ENCODE assay signal across 28 mouse cellular contexts in the genomic region with DNA sequence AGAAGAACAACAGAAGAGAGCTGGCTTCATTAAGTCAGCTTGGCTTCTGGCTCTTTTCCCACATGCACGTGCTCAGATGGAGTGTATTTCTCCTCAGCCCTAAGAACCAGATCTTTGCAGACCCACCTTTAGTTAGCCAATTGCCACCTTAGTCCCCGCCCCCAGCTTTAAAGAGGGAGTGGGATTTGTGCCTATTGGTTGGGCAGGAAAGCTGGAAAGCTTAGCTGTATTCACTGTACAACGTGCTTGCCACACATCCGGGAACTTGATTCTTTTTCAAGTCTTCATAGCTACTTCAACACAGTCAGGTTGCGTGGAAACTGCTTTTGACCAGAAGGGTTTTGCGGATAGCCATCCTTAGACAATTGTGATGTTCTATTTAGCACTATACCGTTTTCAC. TPM values are rescaled to one million over a fixed set of nuclear protein-coding genes. Genes with fewer than 3 reads are reported as not detected.
A peak's percentile ranks its signal among the peaks of the same experiment; 100 is the strongest.
DNase-seq lines count a peak whose midpoint lies in the region; ATAC-seq and TF ChIP-seq lines count a peak whose summit lies in the region.
"Had no signal": no experiment of that assay in that cellular context is flagged by ENCODE, and none has a peak within 500 bp of the region (broad histone marks: within the 10 kb centered on the region; RNA-seq: fewer than 3 reads in every experiment).

No protein-coding gene starts in this region.

- no peak for TF ChIP-seq EP300 in lung, postnatal 0 days (IDR thresholded peaks at IDR 0.05)

- no peaks in the 10 kb centered on the region for H3K27me3 ChIP-seq in lung, postnatal 0 days (replicated peaks; ENCODE audit: insufficient read depth, low read length)
- no peaks in the 10 kb centered on the region for H3K27me3 ChIP-seq in midbrain, embryonic 11.5 days (ENCODE audit: control insufficient read depth, insufficient read depth, low read length)
- 0 out of 2 replicates have a peak, but pooled peaks cover 4% of the 10 kb centered on the region for H3K27me3 ChIP-seq in midbrain, embryonic 14.5 days (ENCODE audit: control insufficient read depth, insufficient read depth, low read length)
- H3K27me3 ChIP-seq: embryonic facial prominence, embryonic 13.5 days; forebrain, embryonic 15.5 days; heart, embryonic 12.5 days; heart, embryonic 15.5 days; hindbrain, embryonic 13.5 days had no signal

- no peak for TF ChIP-seq CTCF in lung, postnatal 0 days (IDR thresholded peaks at IDR 0.05)

- H3K4me1 ChIP-seq in lung, postnatal 0 days (ENCODE audit: insufficient read depth, low read depth, low read length), result no peaks in the 10 kb centered on the region; the same call in 1 of the 2 replicates
- H3K4me1 ChIP-seq in midbrain, embryonic 11.5 days (ENCODE audit: control insufficient read depth, insufficient read depth, low read length), result peaks cover 10% of the 10 kb centered on the region
- H3K4me1 ChIP-seq in midbrain, embryonic 14.5 days (ENCODE audit: control insufficient read depth, insufficient read depth, low read length), result peaks cover 7% of the 10 kb centered on the region
- H3K4me1 ChIP-seq: forebrain, embryonic 15.5 days had no signal

- no peak overlapping the region for H3K9ac ChIP-seq in lung, postnatal 0 days (replicated peaks; ENCODE audit: low read depth)
- H3K9ac ChIP-seq in midbrain, embryonic 11.5 days (ENCODE audit: low read length), result no peak overlapping the region
- H3K9ac ChIP-seq in midbrain, embryonic 14.5 days (replicated peaks; ENCODE audit: low read length), result no peak overlapping the region
- H3K9ac ChIP-seq: embryonic facial prominence, embryonic 13.5 days; forebrain, embryonic 12.5 days; forebrain, embryonic 15.5 days; heart, embryonic 12.5 days; heart, embryonic 15.5 days; hindbrain, embryonic 13.5 days had no signal

- H3K9me3 ChIP-seq in lung, postnatal 0 days (ENCODE audit: low read length), result no peaks in the 10 kb centered on the region
- H3K9me3 ChIP-seq in midbrain, embryonic 11.5 days (ENCODE audit: control insufficient read depth, low read length), result no peaks in the 10 kb centered on the region
- no peaks in the 10 kb centered on the region for H3K9me3 ChIP-seq in midbrain, embryonic 14.5 days (ENCODE audit: control insufficient read depth, low read length)
- H3K9me3 ChIP-seq: embryonic facial prominence, embryonic 10.5 days; embryonic facial prominence, embryonic 13.5 days; forebrain, embryonic 12.5 days; forebrain, embryonic 15.5 days; heart, embryonic 12.5 days; heart, embryonic 15.5 days; hindbrain, embryonic 10.5 days; hindbrain, embryonic 13.5 days had no signal

- no peak overlapping the region for H3K4me3 ChIP-seq in lung, postnatal 0 days (ENCODE audit: low read depth, low read length)
- no peak overlapping the region for H3K4me3 ChIP-seq in midbrain, embryonic 11.5 days (ENCODE audit: low read depth, low read length)
- no peak overlapping the region for H3K4me3 ChIP-seq in midbrain, embryonic 14.5 days (replicated peaks; ENCODE audit: low read depth, low read length)
- H3K4me3 ChIP-seq: embryonic facial prominence, embryonic 10.5 days; embryonic facial prominence, embryonic 13.5 days; erythroblast, embryonic 14.5 days; forebrain, embryonic 12.5 days; forebrain, embryonic 15.5 days; heart, embryonic 12.5 days; heart, embryonic 15.5 days; hindbrain, embryonic 10.5 days; hindbrain, embryonic 13.5 days had no signal

- peak; percentile 9 for DNase-seq in lung, postnatal 0 days (ENCODE audit: low spot score)
- DNase-seq in lung, postnatal 25 days (ENCODE audit: low spot score), result no peak
- peak; percentile 33 for DNase-seq in midbrain, embryonic 11.5 days (ENCODE audit: low spot score, missing footprints)
- DNase-seq in midbrain, embryonic 14.5 days, result no peak
- DNase-seq in ZHBTc4 (ENCODE audit: low read depth, low spot score), result peak; percentile 54
- DNase-seq in thymus, postnatal 36 days, result no peak
- DNase-seq: adrenal gland, adult 2 months; adrenal gland, postnatal 14 days; cerebellum, adult 11 months; cerebellum, adult 2 months; cerebellum, adult 9-11 months; cerebellum, postnatal 25 days; embryo, embryonic 11 days; gastrocnemius, postnatal 25 days; heart, adult 18-20 months; heart, postnatal 10 days; heart, postnatal 36 days had no signal

- H3K4me2 ChIP-seq in lung, postnatal 0 days (replicated peaks; ENCODE audit: low read depth, low read length), result no peak overlapping the region
- H3K4me2 ChIP-seq in midbrain, embryonic 11.5 days, result no peak overlapping the region
- H3K4me2 ChIP-seq in midbrain, embryonic 14.5 days (ENCODE audit: low read length), result no peak overlapping the region
- H3K4me2 ChIP-seq: embryonic facial prominence, embryonic 13.5 days; forebrain, embryonic 12.5 days; forebrain, embryonic 15.5 days; heart, embryonic 12.5 days; heart, embryonic 15.5 days; hindbrain, embryonic 13.5 days had no signal

- ATAC-seq in lung, postnatal 0 days, result peak; percentile 11; the same call in 1 of the 2 replicates
- no peak for ATAC-seq in midbrain, embryonic 11.5 days (ENCODE audit: low FRiP score)
- ATAC-seq in midbrain, embryonic 14.5 days (ENCODE audit: low FRiP score, low TSS enrichment), result no peak
- ATAC-seq: CD4-positive, CD25-positive, alpha-beta regulatory T cell, adult 4 months; forebrain, embryonic 15.5 days; hindbrain, embryonic 16.5 days had no signal

- WGBS in lung, postnatal 0 days, result 56% methylated on average over 7 of the region's 7 CpGs
- 80% methylated on average over 7 of the region's 7 CpGs for WGBS in midbrain, embryonic 11.5 days
- 70% methylated on average over 7 of the region's 7 CpGs for WGBS in midbrain, embryonic 14.5 days

- no peak overlapping the region for H3K27ac ChIP-seq in lung, postnatal 0 days (ENCODE audit: low read length)
- H3K27ac ChIP-seq in midbrain, embryonic 11.5 days (ENCODE audit: low read depth, low read length), result no peak overlapping the region
- no peak overlapping the region for H3K27ac ChIP-seq in midbrain, embryonic 14.5 days (replicated peaks; ENCODE audit: low read depth, low read length)
- H3K27ac ChIP-seq: embryonic facial prominence, embryonic 10.5 days; embryonic facial prominence, embryonic 13.5 days; forebrain, embryonic 12.5 days; forebrain, embryonic 15.5 days; heart, embryonic 15.5 days; hindbrain, embryonic 10.5 days; hindbrain, embryonic 13.5 days had no signal

- H3K36me3 ChIP-seq in lung, postnatal 0 days (ENCODE audit: insufficient read depth, low read length), result no peaks in the 10 kb centered on the region
- H3K36me3 ChIP-seq in midbrain, embryonic 11.5 days (ENCODE audit: control insufficient read depth, insufficient read depth, low read length), result no peaks in the 10 kb centered on the region
- no peaks in the 10 kb centered on the region for H3K36me3 ChIP-seq in midbrain, embryonic 14.5 days (ENCODE audit: control insufficient read depth, insufficient read depth, low read length)
- H3K36me3 ChIP-seq: embryonic facial prominence, embryonic 10.5 days; embryonic facial prominence, embryonic 13.5 days; forebrain, embryonic 12.5 days; forebrain, embryonic 15.5 days; heart, embryonic 12.5 days; heart, embryonic 15.5 days; hindbrain, embryonic 10.5 days; hindbrain, embryonic 13.5 days had no signal

RNA-seq across cellular contexts. Expression of a gene that starts 30.7 kb away (rescaled TPM):
- polyA plus RNA-seq in lung, postnatal 0 days (2015; fragmentation: Nextera tagmentation; extraction: Ambion mirVana), result 10.0 and 11.2 TPM in 2 replicates
- 3.4 and 5.5 TPM in 2 replicates for polyA plus RNA-seq in midbrain, embryonic 11.5 days (2014; fragmentation: Nextera tagmentation; extraction: Ambion mirVana)
- polyA plus RNA-seq in midbrain, embryonic 14.5 days (2014; fragmentation: Nextera tagmentation; extraction: Ambion mirVana), result 1.8 and 3.9 TPM in 2 replicates

Comparison
In these comparisons a context has a peak if more than half of its experiments do, and no peak if none do; other contexts are left out.
1. DNase-seq: peak in lung, postnatal 0 days (single experiment), midbrain, embryonic 11.5 days (single experiment) and ZHBTc4 (single experiment); none in lung, postnatal 25 days (single experiment), midbrain, embryonic 14.5 days (single experiment) and thymus, postnatal 36 days (0 of 2).